Mouse (Mus musculus) stomach, postnatal 0 days (tissue): ENCODE measurements around the gene 4930503B20Rik. TPM values are rescaled to one million over a fixed set of nuclear protein-coding genes. Genes with fewer than 3 reads are reported as not detected.

Source experiments
- ATAC-seq: fragments of 200-750 bp; cut with Nextera tagmentation; 2 replicates; pipeline ENCODE4 v1.8.0; 2017; ENCODE audit not compliant: low FRiP score, low TSS enrichment
- DNase-seq: peaks from one replicate; pipeline ENCODE4 v3.0.0-alpha.2; 2016; ENCODE audit warnings: low spot score
- H3K27ac ChIP-seq: fragments of 300-500 bp; sonication (generic); replicated peaks from 2 replicates; pipeline ENCODE4 v1.5.1; 2014; ENCODE audit warnings: mild to moderate bottlenecking, control low read depth
- H3K27me3 ChIP-seq: fragments of 300-500 bp; sonication (generic); 2 replicates; pipeline ENCODE4 v1.6.1; 2014; ENCODE audit warnings: low read length; ENCODE audit not compliant: control insufficient read depth, insufficient read depth
- H3K36me3 ChIP-seq: fragments of 300-500 bp; sonication (generic); 2 replicates; pipeline ENCODE4 v1.6.1; 2014; ENCODE audit warnings: low read length, mixed read lengths; ENCODE audit not compliant: control insufficient read depth, insufficient read depth
- H3K4me1 ChIP-seq: fragments of 300-500 bp; sonication (generic); replicated peaks from 2 replicates; pipeline ENCODE4 v1.6.1; 2014; ENCODE audit warnings: antibody characterized with exemption; ENCODE audit not compliant: control insufficient read depth, insufficient read depth
- H3K4me2 ChIP-seq: fragments of 300-500 bp; sonication (generic); replicated peaks from 2 replicates; pipeline ENCODE4 v1.6.1; 2014; ENCODE audit warnings: low read depth, mild to moderate bottlenecking, control low read depth, moderate library complexity
- H3K4me3 ChIP-seq: fragments of 300-500 bp; sonication (generic); 2 replicates; pipeline ENCODE4 v1.5.1; 2014; ENCODE audit warnings: low read depth, low read length, control low read depth
- H3K9ac ChIP-seq: fragments of 300-500 bp; sonication (generic); 2 replicates; pipeline ENCODE4 v1.6.1; 2014; ENCODE audit warnings: mild to moderate bottlenecking, low read length, control low read depth, mixed read lengths
- H3K9me3 ChIP-seq: fragments of 300-500 bp; sonication (generic); 2 replicates; pipeline ENCODE4 v1.6.1; 2016; ENCODE audit warnings: low read length; ENCODE audit not compliant: control insufficient read depth
- CTCF ChIP-seq: IDR thresholded peaks from 2 replicates; pipeline ENCODE4 v1.5.1; 2016; ENCODE audit warnings: antibody characterized with exemption, low read depth, mild to moderate bottlenecking, moderate library complexity
- EP300 ChIP-seq: optimal IDR thresholded peaks from 2 replicates; pipeline ENCODE3; 2016; ENCODE audit warnings: antibody characterized with exemption
- WGBS: fragments of 180-500 bp; shearing (Covaris S2); extraction: QIAGEN DNeasy Blood & Tissue Kit; methylation state at CpG from one replicate; pipeline ENCODE4 v1.1.7; 2014; 5-methylcytosine and 5-hydroxymethylcytosine counted together
- polyA plus RNA-seq: library from polyadenylated mRNA; unstranded; fragments of >200 nt; fragmentation: Nextera tagmentation; extraction: Ambion mirVana; gene quantifications from 2 replicates; pipeline ENCODE4 v1.2.1, GENCODE M21; 2015

The 4930503B20Rik gene
- polyA plus RNA-seq, 1 experiment from 2014 or later: not detected

DNA sequence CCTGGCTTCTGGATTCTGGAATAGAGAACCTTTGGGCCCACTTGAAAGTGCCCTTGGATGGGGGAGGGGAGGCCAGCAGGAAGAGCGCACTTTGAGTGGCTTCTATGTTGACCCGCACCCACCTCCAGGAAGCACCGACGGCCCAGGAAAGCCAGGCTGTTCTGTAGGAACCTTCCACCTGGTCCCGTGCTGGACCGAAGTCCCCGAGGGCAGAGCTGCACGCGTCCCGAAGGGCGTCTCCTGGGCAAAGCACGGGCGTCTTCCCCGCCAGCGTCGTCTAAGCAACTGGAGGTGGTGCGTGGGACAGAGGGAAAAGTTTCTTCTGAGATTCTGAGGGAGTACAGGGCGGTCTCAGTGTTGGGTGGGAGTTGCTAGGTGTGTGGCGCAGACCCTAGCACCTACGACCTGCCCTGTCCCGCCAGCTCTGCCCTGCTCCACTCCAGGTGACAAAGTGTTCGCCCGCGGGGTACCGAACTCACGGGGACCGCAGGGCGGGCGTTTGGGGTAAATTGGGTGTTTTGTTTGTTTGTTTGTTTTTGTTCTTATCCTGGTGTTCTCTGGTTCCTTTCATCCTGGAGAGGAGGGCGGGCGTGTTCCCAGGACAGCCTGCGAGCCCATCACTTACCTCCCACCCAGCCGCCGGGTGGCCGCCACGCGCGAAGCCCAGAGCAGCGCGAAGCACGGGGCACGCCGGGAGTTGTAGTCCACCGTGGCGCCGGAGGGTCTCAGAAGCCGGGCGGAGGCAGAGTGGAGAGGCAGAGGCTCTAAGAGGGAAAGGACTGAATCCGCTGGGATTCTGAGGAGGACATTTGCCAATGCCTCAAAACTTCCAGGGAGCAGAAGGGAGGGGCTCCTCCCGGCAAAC lies 33.9 kb upstream of the 4930503B20Rik start, which contains the start of gene Samd13:
Gene Samd13, minus strand, starts transcription at position 782 of the 865 bp plus-strand sequence.
- Histone ChIP-seq H3K27me3 (no peaks in the 10 kb centered on the region), H3K4me2 (peak within 1 kb of the TSS; percentile 94), H3K4me3 (peak within 1 kb of the TSS; percentile 47), H3K36me3 (no peaks in the 10 kb centered on the region), H3K27ac (0 out of 2 replicates have a peak within 1 kb of the TSS, but pooled peaks have one; percentile 13), H3K9ac (peak within 1 kb of the TSS; percentile 57), H3K9me3 (no peaks in the 10 kb centered on the region), H3K4me1 (peaks cover 2% of the 10 kb centered on the region; the same call in 1 of the 2 replicates)
- peak; percentile 73 for ATAC-seq
- WGBS: under 1% methylated on average over 50 of the region's 50 CpGs
- TF ChIP-seq EP300 (no peak), CTCF (peak; percentile 25; the same call in 1 of the 2 replicates)
- peak; percentile 63 for DNase-seq

GRCm38 (mm10) chr3:146683095-146683494 lies 32.0 kb upstream of the 4930503B20Rik start:
- no peak for ATAC-seq
- no peak overlapping the region for H3K9ac ChIP-seq
- H3K27ac ChIP-seq: no peak overlapping the region
- no peaks in the 10 kb centered on the region for H3K9me3 ChIP-seq
- no peak overlapping the region for H3K4me3 ChIP-seq
- H3K27me3 ChIP-seq: no peaks in the 10 kb centered on the region
- H3K36me3 ChIP-seq: no peaks in the 10 kb centered on the region
- peaks cover 2% of the 10 kb centered on the region; the same call in 1 of the 2 replicates for H3K4me1 ChIP-seq
- DNase-seq: no peak
- WGBS: 76% methylated on average over 2 of the region's 2 CpGs
- no peak overlapping the region; the same call in 1 of the 2 replicates for H3K4me2 ChIP-seq
- no peak for TF ChIP-seq CTCF
- TF ChIP-seq EP300: no peak

- H3K4me1 ChIP-seq: peaks cover 2% of the 10 kb centered on the region; the same call in 1 of the 2 replicates
- peak overlapping the region; percentile 43 for H3K9ac ChIP-seq
- TF ChIP-seq CTCF (no peak), EP300 (no peak)
- 21% methylated on average over 13 of the region's 13 CpGs for WGBS
- H3K4me3 ChIP-seq: peak overlapping the region; percentile 27
- H3K9me3 ChIP-seq: no peaks in the 10 kb centered on the region
- no peaks in the 10 kb centered on the region for H3K36me3 ChIP-seq
- no peaks in the 10 kb centered on the region for H3K27me3 ChIP-seq
- ATAC-seq (peak; percentile 36; the same call in 1 of the 2 replicates), DNase-seq (peak; percentile 78)
- H3K4me2 ChIP-seq: peak overlapping the region; percentile 67
- H3K27ac ChIP-seq: peak overlapping the region; percentile 75
Measured at GRCm38 (mm10) chr3:146682140-146682651, 31.1 kb upstream of the 4930503B20Rik start.

- H3K4me2 ChIP-seq: peak overlapping the region; percentile 67
- no peaks in the 10 kb centered on the region for H3K9me3 ChIP-seq
- H3K9ac ChIP-seq: no peak overlapping the region
- 44% methylated on average over 8 of the region's 8 CpGs for WGBS
- H3K36me3 ChIP-seq: no peaks in the 10 kb centered on the region
- H3K4me1 ChIP-seq: peaks cover 2% of the 10 kb centered on the region; the same call in 1 of the 2 replicates
- ATAC-seq (no peak; the same call in 1 of the 2 replicates), DNase-seq (peak; percentile 25)
- H3K4me3 ChIP-seq: peak overlapping the region; percentile 27
- no peaks in the 10 kb centered on the region for H3K27me3 ChIP-seq
- TF ChIP-seq CTCF (no peak), EP300 (no peak)
- no peak overlapping the region for H3K27ac ChIP-seq
Measured at GRCm38 (mm10) chr3:146681696-146682095, 30.6 kb upstream of the 4930503B20Rik start.

DNA sequence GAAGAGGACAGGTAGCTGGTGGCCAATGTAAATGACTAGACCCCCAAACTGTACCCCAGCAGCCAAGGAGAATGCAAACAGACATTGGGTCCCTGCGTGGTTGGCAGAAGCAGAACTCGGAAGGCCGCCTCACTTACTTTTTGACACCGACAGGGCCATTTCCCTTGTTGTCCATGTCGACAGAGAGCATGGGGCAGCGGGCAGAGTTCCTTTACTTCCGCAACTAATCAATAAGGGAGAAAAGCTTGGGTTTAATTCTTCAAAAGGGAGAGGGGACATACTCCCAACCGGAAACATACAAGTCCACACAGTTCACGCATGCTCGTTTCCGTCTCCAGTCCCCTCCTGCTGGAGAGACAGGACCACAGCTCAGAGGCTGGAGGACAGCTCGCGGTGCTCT lies 29.5 kb upstream of the 4930503B20Rik start:
- DNase-seq (no peak), ATAC-seq (no peak)
- H3K36me3 ChIP-seq: no peaks in the 10 kb centered on the region
- no peaks in the 10 kb centered on the region for H3K9me3 ChIP-seq
- TF ChIP-seq CTCF: no peak
- H3K27ac ChIP-seq: no peak overlapping the region
- no peak overlapping the region for H3K4me3 ChIP-seq
- no peak overlapping the region for H3K9ac ChIP-seq
- no peaks in the 10 kb centered on the region for H3K27me3 ChIP-seq
- WGBS: 88% methylated on average over 13 of the region's 13 CpGs
- no peak overlapping the region for H3K4me2 ChIP-seq
- H3K4me1 ChIP-seq: peaks cover 2% of the 10 kb centered on the region; the same call in 1 of the 2 replicates

DNA sequence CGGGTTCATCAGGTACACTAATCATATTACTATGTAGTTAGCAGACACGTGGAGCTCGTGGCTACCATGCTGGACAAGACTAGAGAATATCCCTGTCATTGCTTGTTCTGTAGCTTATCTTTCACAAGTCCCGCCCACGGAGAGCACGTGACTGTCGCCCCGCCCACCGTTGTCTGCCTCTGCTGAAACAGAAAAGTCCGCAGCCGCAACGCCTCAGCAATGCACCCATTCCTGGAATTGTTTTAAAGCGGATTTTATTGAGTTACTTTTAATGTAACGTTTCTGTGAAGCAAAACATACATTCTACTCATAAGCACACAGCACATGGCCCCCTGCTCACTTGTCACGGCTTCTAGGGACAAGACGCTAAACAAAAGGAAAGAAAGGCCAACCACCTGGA lies 28.5 kb upstream of the 4930503B20Rik start:
- Histone ChIP-seq H3K27ac (no peak overlapping the region), H3K4me1 (no peaks in the 10 kb centered on the region)
- TF ChIP-seq EP300: no peak
- no peak for TF ChIP-seq CTCF

More for the DNA sequence above, 28.5 kb upstream of the 4930503B20Rik start:
- Histone ChIP-seq H3K4me3 (no peak overlapping the region), H3K9ac (no peak overlapping the region), H3K36me3 (no peaks in the 10 kb centered on the region), H3K4me2 (no peak overlapping the region), H3K27me3 (no peaks in the 10 kb centered on the region), H3K9me3 (no peaks in the 10 kb centered on the region)
- DNase-seq (no peak), ATAC-seq (no peak)
- whole genome bisulfite sequencing: 91% methylated on average over 16 of the region's 16 CpGs
